Mouse (Mus musculus) midbrain, embryonic 16.5 days (tissue): ENCODE results near the gene Plekhg6. TPM values are rescaled to one million over a fixed set of nuclear protein-coding genes. Genes with fewer than 3 reads are reported as not detected.

Source experiments
- ATAC-seq: fragments of 200-750 bp; cut with Nextera tagmentation; 2 replicates; pipeline ENCODE4 v1.8.0; 2017; ENCODE audit warnings: moderate TSS enrichment
- H3K27ac ChIP-seq: fragments of 300-500 bp; sonication (generic); 2 replicates; pipeline ENCODE4 v1.5.1; 2014; ENCODE audit warnings: mild to moderate bottlenecking, low read length, mixed read lengths
- H3K27me3 ChIP-seq: fragments of 300-500 bp; sonication (generic); 2 replicates; pipeline ENCODE4 v1.6.1; 2014; ENCODE audit warnings: low read depth, low read length, mixed read lengths; ENCODE audit not compliant: control insufficient read depth, insufficient read depth
- H3K36me3 ChIP-seq: fragments of 300-500 bp; sonication (generic); 2 replicates; pipeline ENCODE4 v1.6.1; 2014; ENCODE audit warnings: mild to moderate bottlenecking, low read length, moderate library complexity, mixed read lengths; ENCODE audit not compliant: control insufficient read depth, insufficient read depth
- H3K4me1 ChIP-seq: fragments of 300-500 bp; sonication (generic); 2 replicates; pipeline ENCODE4 v1.6.1; 2014; ENCODE audit warnings: mild to moderate bottlenecking, low read length, mixed read lengths; ENCODE audit not compliant: control insufficient read depth, insufficient read depth
- H3K4me2 ChIP-seq: fragments of 300-500 bp; sonication (generic); 2 replicates; pipeline ENCODE4 v1.6.1; 2014; ENCODE audit warnings: mild to moderate bottlenecking, low read length, mixed read lengths
- H3K4me3 ChIP-seq: fragments of 300-500 bp; sonication (generic); 2 replicates; pipeline ENCODE4 v1.5.1; 2014; ENCODE audit warnings: low read depth, mild to moderate bottlenecking, low read length, moderate library complexity, mixed read lengths
- H3K9ac ChIP-seq: fragments of 300-500 bp; sonication (generic); 2 replicates; pipeline ENCODE4 v1.6.1; 2014; ENCODE audit warnings: low read depth, low read length, mixed read lengths
- H3K9me3 ChIP-seq: fragments of 300-500 bp; sonication (generic); replicated peaks from 2 replicates; pipeline ENCODE4 v1.6.1; 2014; ENCODE audit warnings: mild to moderate bottlenecking, low read length, mixed read lengths; ENCODE audit not compliant: control insufficient read depth, poor library complexity, severe bottlenecking
- WGBS: fragments of 180-500 bp; shearing (Covaris S2); extraction: QIAGEN DNeasy Blood & Tissue Kit; methylation state at CpG from one replicate; pipeline ENCODE4 v1.1.7; 2014; 5-methylcytosine and 5-hydroxymethylcytosine counted together
- polyA plus RNA-seq: library from polyadenylated mRNA; unstranded; fragments of >200 nt; fragmentation: Nextera tagmentation; extraction: Ambion mirVana; gene quantifications from 2 replicates; pipeline ENCODE4 v1.2.1, GENCODE M21; 2015

The Plekhg6 gene
- polyA plus RNA-seq, 1 experiment from 2014 or later, result 0.44 TPM

GRCm38 (mm10) chr6:125405461-125406382 lies 25.1 kb upstream of the Plekhg6 start:
- no peaks in the 10 kb centered on the region for H3K36me3 ChIP-seq
- H3K9me3 ChIP-seq, result 0 out of 2 replicates have a peak, but pooled peaks cover 3% of the 10 kb centered on the region
- WGBS, result 58% methylated on average over 14 of the region's 14 CpGs
- H3K27me3 ChIP-seq, result no peaks in the 10 kb centered on the region
- ATAC-seq, result no peak
- H3K27ac ChIP-seq, result no peak overlapping the region
- no peak overlapping the region for H3K9ac ChIP-seq
- no peaks in the 10 kb centered on the region for H3K4me1 ChIP-seq
- H3K4me2 ChIP-seq, result no peak overlapping the region
- H3K4me3 ChIP-seq, result no peak overlapping the region

DNA sequence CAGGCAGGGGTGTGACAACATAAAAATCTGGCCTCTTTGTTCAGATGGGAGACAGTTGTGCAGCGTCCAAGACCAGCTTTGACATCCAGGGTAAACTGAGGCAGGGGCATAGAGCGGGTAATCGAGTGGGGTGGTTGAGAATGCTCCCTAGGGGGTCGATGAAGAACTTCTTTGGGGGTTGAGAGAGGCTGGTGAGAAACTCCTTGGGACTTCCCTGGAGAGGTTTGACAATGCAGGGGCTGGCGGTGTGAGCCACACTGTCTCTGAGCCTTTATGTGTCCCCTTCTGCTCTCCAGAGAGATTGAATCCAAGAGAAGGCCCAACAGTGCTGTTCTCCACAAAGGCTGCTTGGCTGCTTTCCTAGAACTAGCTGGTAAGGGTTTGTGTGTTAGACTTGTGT lies 9.3 kb upstream of the Plekhg6 start:
- H3K9me3 ChIP-seq, result no peaks in the 10 kb centered on the region
- H3K4me2 ChIP-seq, result no peak overlapping the region
- WGBS, result 86% methylated on average over 5 of the region's 5 CpGs
- no peaks in the 10 kb centered on the region for H3K27me3 ChIP-seq
- H3K36me3 ChIP-seq, result no peaks in the 10 kb centered on the region
- no peaks in the 10 kb centered on the region for H3K4me1 ChIP-seq
- no peak overlapping the region for H3K9ac ChIP-seq
- ATAC-seq, result no peak
- no peak overlapping the region for H3K27ac ChIP-seq
- no peak overlapping the region for H3K4me3 ChIP-seq

DNA sequence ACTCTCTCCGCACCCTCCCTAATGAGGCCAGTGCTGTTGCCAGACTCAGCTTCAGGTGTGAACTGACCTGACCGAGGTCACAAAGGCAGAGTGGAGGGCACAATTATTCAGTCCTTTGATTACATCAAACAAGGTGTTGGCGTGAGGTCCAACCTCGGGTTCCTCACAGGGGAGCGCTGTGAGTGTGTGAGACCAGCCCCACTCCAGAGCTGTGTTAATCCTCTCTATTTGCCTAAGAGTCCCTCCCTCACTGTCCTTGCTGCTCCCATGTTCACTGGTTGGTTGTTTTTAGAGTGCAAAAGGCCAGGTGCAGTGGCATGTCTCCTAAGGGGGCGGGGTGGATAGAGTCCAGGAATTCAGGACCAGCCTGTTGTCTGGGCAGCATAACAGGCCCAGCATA lies 5.5 kb upstream of the Plekhg6 start:
- Histone ChIP-seq H3K27ac (no peak overlapping the region), H3K4me2 (no peak overlapping the region), H3K4me1 (no peaks in the 10 kb centered on the region), H3K9me3 (no peaks in the 10 kb centered on the region), H3K9ac (no peak overlapping the region), H3K27me3 (peaks cover 8% of the 10 kb centered on the region), H3K4me3 (no peak overlapping the region), H3K36me3 (no peaks in the 10 kb centered on the region)
- 80% methylated on average over 6 of the region's 6 CpGs for WGBS
- ATAC-seq, result no peak

DNA sequence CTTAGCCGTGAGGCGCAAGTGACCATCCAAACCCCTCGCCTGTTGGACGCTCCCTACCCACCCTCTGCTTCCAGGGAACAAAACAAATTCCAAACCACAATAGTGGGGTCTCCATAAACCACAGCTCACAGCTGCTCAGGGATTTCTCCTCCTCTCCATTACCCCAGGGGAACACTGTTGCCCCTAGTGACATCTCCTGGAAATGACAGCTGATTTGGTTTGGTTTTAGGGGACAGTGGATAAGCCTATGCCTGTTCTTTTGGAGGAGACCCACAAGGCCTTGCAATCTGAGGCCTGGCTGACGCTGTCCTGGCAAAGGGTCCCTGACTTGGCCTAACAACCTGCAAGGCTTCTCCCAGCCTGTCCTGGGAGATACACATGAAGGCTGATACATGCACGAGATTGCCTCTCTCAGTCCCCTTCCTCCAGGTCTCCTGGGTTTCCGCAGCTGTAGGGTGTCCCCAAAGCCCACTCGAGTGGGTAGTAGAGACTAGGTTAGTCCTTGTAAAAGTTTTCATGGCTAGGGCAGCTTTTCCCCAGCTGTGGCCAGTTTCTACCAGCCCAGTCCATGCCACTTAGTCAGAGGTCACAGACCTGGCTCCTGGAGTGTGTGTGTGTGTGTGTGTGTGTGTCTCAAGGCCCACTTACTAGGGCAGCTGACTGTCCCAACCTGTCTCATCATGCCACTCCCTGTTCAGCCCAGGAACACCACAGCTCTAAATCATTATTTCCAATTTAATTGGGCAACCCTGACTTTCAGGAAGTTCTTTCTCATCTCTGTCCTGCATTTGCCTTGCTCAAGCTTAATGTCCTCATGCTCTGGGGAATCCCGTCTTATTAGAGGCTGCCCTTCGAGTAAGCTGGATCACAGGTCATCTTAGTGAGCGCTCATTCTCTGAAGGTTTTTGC lies 4.7 kb upstream of the Plekhg6 start:
- H3K4me2 ChIP-seq, result no peak overlapping the region
- H3K27me3 ChIP-seq, result peaks cover 15% of the 10 kb centered on the region
- WGBS, result 60% methylated on average over 11 of the region's 11 CpGs
- no peak for ATAC-seq
- H3K4me1 ChIP-seq, result peaks cover 4% of the 10 kb centered on the region
- H3K36me3 ChIP-seq, result no peaks in the 10 kb centered on the region
- no peak overlapping the region for H3K9ac ChIP-seq
- H3K4me3 ChIP-seq, result no peak overlapping the region
- no peaks in the 10 kb centered on the region for H3K9me3 ChIP-seq
- no peak overlapping the region for H3K27ac ChIP-seq

GRCm38 (mm10) chr6:125382024-125382423 lies 1.4 kb upstream of the Plekhg6 start:
- Histone ChIP-seq H3K9me3 (no peaks in the 10 kb centered on the region), H3K4me3 (no peak overlapping the region), H3K9ac (no peak overlapping the region), H3K4me1 (peaks cover 10% of the 10 kb centered on the region), H3K4me2 (no peak overlapping the region), H3K27ac (no peak overlapping the region), H3K36me3 (no peaks in the 10 kb centered on the region), H3K27me3 (peaks cover 42% of the 10 kb centered on the region)
- no peak for ATAC-seq
- 88% methylated on average over 2 of the region's 2 CpGs for WGBS

DNA sequence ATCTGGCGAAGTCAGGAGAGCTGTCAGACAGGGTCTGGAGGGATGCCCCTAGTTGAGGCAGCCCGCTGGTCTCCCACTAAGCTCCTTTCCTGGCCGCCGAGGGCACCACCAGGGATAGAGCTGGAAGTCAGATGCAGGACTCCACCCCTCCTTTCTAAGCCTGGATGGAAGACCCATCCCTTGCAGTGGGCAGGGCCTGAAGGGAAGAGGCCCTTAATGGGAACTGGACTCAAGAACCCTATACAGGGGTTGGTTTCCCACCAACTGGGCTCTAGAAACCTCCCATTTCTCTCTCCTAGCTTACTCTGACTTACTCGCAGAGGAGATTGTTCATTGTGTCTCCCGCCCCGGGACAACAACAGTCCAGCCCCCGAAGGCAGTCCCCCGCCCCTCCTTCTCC lies 812 bp downstream of the Plekhg6 start:
- no peak for ATAC-seq
- H3K9ac ChIP-seq, result peak overlapping the region; percentile 55; the same call in 1 of the 2 replicates
- H3K9me3 ChIP-seq, result no peaks in the 10 kb centered on the region
- peaks cover 10% of the 10 kb centered on the region for H3K4me1 ChIP-seq
- H3K4me2 ChIP-seq, result peak overlapping the region; percentile 76
- 5% methylated on average over 9 of the region's 9 CpGs for WGBS
- peak overlapping the region; percentile 41 for H3K4me3 ChIP-seq
- H3K27ac ChIP-seq, result no peak overlapping the region
- H3K27me3 ChIP-seq, result peaks cover 42% of the 10 kb centered on the region
- H3K36me3 ChIP-seq, result no peaks in the 10 kb centered on the region

DNA sequence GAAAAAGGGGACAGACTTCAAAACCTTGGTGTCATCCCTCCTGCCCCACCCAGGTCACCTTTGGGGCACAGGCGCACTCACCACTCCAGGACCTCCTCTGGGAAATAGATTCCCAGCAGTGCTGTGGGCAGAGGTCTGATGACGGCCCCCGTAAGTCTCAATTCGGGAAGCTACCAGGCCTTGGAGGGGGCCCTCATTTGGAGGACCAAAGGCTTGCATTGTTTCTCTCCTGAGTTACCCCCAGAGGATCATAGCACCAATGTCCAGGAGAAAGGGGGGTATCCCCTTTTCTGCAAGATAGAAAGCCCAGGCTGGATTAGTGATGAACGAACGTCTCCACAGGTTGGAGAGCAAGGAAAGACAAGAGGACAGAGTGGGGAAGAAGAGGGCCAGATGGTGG lies 2.0 kb downstream of the Plekhg6 start:
- Histone ChIP-seq H3K36me3 (no peaks in the 10 kb centered on the region), H3K4me3 (no peak overlapping the region), H3K27ac (no peak overlapping the region), H3K27me3 (peaks cover 42% of the 10 kb centered on the region), H3K4me2 (no peak overlapping the region), H3K9me3 (no peaks in the 10 kb centered on the region), H3K4me1 (peaks cover 10% of the 10 kb centered on the region), H3K9ac (no peak overlapping the region)
- ATAC-seq, result no peak
- WGBS, result 23% methylated on average over 6 of the region's 6 CpGs

GRCm38 (mm10) chr6:125377582-125378451 lies 2.8 kb downstream of the Plekhg6 start:
- Histone ChIP-seq H3K27ac (no peak overlapping the region), H3K27me3 (peaks cover 42% of the 10 kb centered on the region), H3K4me1 (peaks cover 10% of the 10 kb centered on the region), H3K36me3 (no peaks in the 10 kb centered on the region), H3K9ac (no peak overlapping the region), H3K4me2 (no peak overlapping the region), H3K9me3 (no peaks in the 10 kb centered on the region), H3K4me3 (no peak overlapping the region)
- ATAC-seq, result no peak
- 35% methylated on average over 16 of the region's 16 CpGs for WGBS
